Mouse (Mus musculus): ENCODE measurements around the gene Exosc8. TPM values are rescaled to one million over a fixed set of nuclear protein-coding genes. Genes with fewer than 3 reads are reported as not detected.

The Exosc8 gene
- total and polyA plus RNA-seq, 3 experiments, result 10.7 to 19.7 (median 19.0) TPM

GRCm38 (mm10) chr3:54731626-54732150, 3.5 kb downstream of the Exosc8 start:
- Histone ChIP-seq H3K79me2 (replicated peaks; ENCODE audit: control insufficient read depth, insufficient read depth, low read length) (no peaks in the 10 kb centered on the region), H3K9ac (ENCODE audit: low read depth, low read length) (no peak overlapping the region), H3K27ac (no peak overlapping the region), H3K4me1 (ENCODE audit: control insufficient read depth, insufficient read depth, low read length) (peaks cover 1% of the 10 kb centered on the region; the same call in 1 of the 2 replicates), H3K36me3 (ENCODE audit: control insufficient read depth, insufficient read depth, low read length) (peaks cover 3% of the 10 kb centered on the region; the same call in 1 of the 2 replicates), H3K4me3 (no peak overlapping the region), H3K27me3 (ENCODE audit: control insufficient read depth, insufficient read depth, low read length) (no peaks in the 10 kb centered on the region)
- intact Hi-C loops (cut with DNase I), result no loop called here
- DNase-seq, result no peak
- TF ChIP-seq POLR2A (IDR thresholded peaks at IDR 0.05; ENCODE audit: insufficient read depth, low read depth, low read length), result no peak
- no peak for TF ChIP-seq EP300 (IDR thresholded peaks at IDR 0.05; ENCODE audit: insufficient read depth, low read depth, low read length)
- no peak for TF ChIP-seq CTCF (IDR thresholded peaks at IDR 0.05)
- WGBS, result 88% methylated on average over 8 of the region's 8 CpGs

GRCm38 (mm10) chr3:54728100-54728499, 7.1 kb downstream of the Exosc8 start:
- peaks cover 2% of the 10 kb centered on the region for H3K4me1 ChIP-seq (ENCODE audit: control insufficient read depth, insufficient read depth, low read length)
- no peak overlapping the region for H3K4me3 ChIP-seq
- no peaks in the 10 kb centered on the region for H3K27me3 ChIP-seq (ENCODE audit: control insufficient read depth, insufficient read depth, low read length)
- TF ChIP-seq EP300 (IDR thresholded peaks at IDR 0.05; ENCODE audit: insufficient read depth, low read depth, low read length) (no peak), CTCF (IDR thresholded peaks at IDR 0.05) (no peak), POLR2A (IDR thresholded peaks at IDR 0.05; ENCODE audit: insufficient read depth, low read depth, low read length) (no peak)
- H3K36me3 ChIP-seq (ENCODE audit: control insufficient read depth, insufficient read depth, low read length), result peaks cover 10% of the 10 kb centered on the region
- intact Hi-C loops (cut with DNase I), result no loop called here
- WGBS, result 91% methylated on average over 6 of the region's 6 CpGs
- H3K9ac ChIP-seq (ENCODE audit: low read depth, low read length), result no peak overlapping the region
- no peak overlapping the region for H3K27ac ChIP-seq
- DNase-seq, result no peak
- no peaks in the 10 kb centered on the region for H3K79me2 ChIP-seq (replicated peaks; ENCODE audit: control insufficient read depth, insufficient read depth, low read length)

GRCm38 (mm10) chr3:54727588-54727987, 7.6 kb downstream of the Exosc8 start:
- WGBS, result 94% methylated on average over 2 of the region's 2 CpGs
- Histone ChIP-seq H3K4me1 (ENCODE audit: control insufficient read depth, insufficient read depth, low read length) (peaks cover 2% of the 10 kb centered on the region), H3K36me3 (ENCODE audit: control insufficient read depth, insufficient read depth, low read length) (peaks cover 12% of the 10 kb centered on the region), H3K27me3 (ENCODE audit: control insufficient read depth, insufficient read depth, low read length) (no peaks in the 10 kb centered on the region), H3K27ac (no peak overlapping the region), H3K9ac (ENCODE audit: low read depth, low read length) (no peak overlapping the region), H3K79me2 (replicated peaks; ENCODE audit: control insufficient read depth, insufficient read depth, low read length) (no peaks in the 10 kb centered on the region), H3K4me3 (no peak overlapping the region)
- intact Hi-C loops (cut with DNase I), result no loop called here
- DNase-seq, result no peak
- TF ChIP-seq POLR2A (IDR thresholded peaks at IDR 0.05; ENCODE audit: insufficient read depth, low read depth, low read length), result no peak
- TF ChIP-seq CTCF (IDR thresholded peaks at IDR 0.05), result no peak
- no peak for TF ChIP-seq EP300 (IDR thresholded peaks at IDR 0.05; ENCODE audit: insufficient read depth, low read depth, low read length)

- peaks cover 12% of the 10 kb centered on the region for H3K36me3 ChIP-seq (ENCODE audit: control insufficient read depth, insufficient read depth, low read length)
- no peak overlapping the region for H3K4me3 ChIP-seq
- H3K79me2 ChIP-seq (replicated peaks; ENCODE audit: control insufficient read depth, insufficient read depth, low read length), result no peaks in the 10 kb centered on the region
- intact Hi-C loops (cut with DNase I), result no loop called here
- DNase-seq, result no peak
- no peak overlapping the region for H3K9ac ChIP-seq (ENCODE audit: low read depth, low read length)
- 78% methylated on average over 2 of the region's 2 CpGs for WGBS
- peaks cover 2% of the 10 kb centered on the region for H3K4me1 ChIP-seq (ENCODE audit: control insufficient read depth, insufficient read depth, low read length)
- no peaks in the 10 kb centered on the region for H3K27me3 ChIP-seq (ENCODE audit: control insufficient read depth, insufficient read depth, low read length)
- TF ChIP-seq CTCF (IDR thresholded peaks at IDR 0.05), result no peak
- TF ChIP-seq EP300 (IDR thresholded peaks at IDR 0.05; ENCODE audit: insufficient read depth, low read depth, low read length), result no peak
- no peak for TF ChIP-seq POLR2A (IDR thresholded peaks at IDR 0.05; ENCODE audit: insufficient read depth, low read depth, low read length)
- no peak overlapping the region for H3K27ac ChIP-seq
Measured at GRCm38 (mm10) chr3:54725344-54725743, 9.8 kb downstream of the Exosc8 start.

- H3K27ac ChIP-seq, result no peak overlapping the region
- H3K9ac ChIP-seq (ENCODE audit: low read depth, low read length), result no peak overlapping the region
- H3K79me2 ChIP-seq (replicated peaks; ENCODE audit: control insufficient read depth, insufficient read depth, low read length), result no peaks in the 10 kb centered on the region
- 76% methylated on average over 10 of the region's 10 CpGs for WGBS
- intact Hi-C loops (cut with DNase I), result no loop called here
- peaks cover 2% of the 10 kb centered on the region for H3K4me1 ChIP-seq (ENCODE audit: control insufficient read depth, insufficient read depth, low read length)
- no peak for TF ChIP-seq POLR2A (IDR thresholded peaks at IDR 0.05; ENCODE audit: insufficient read depth, low read depth, low read length)
- no peak for TF ChIP-seq CTCF (IDR thresholded peaks at IDR 0.05)
- no peaks in the 10 kb centered on the region for H3K27me3 ChIP-seq (ENCODE audit: control insufficient read depth, insufficient read depth, low read length)
- DNase-seq, result no peak
- no peak overlapping the region for H3K4me3 ChIP-seq
- peaks cover 9% of the 10 kb centered on the region for H3K36me3 ChIP-seq (ENCODE audit: control insufficient read depth, insufficient read depth, low read length)
Measured at GRCm38 (mm10) chr3:54723741-54724500, 11.3 kb downstream of the Exosc8 start.

- Histone ChIP-seq H3K27me3 (ENCODE audit: control insufficient read depth, insufficient read depth, low read length) (no peaks in the 10 kb centered on the region), H3K79me2 (replicated peaks; ENCODE audit: control insufficient read depth, insufficient read depth, low read length) (no peaks in the 10 kb centered on the region), H3K4me3 (no peak overlapping the region), H3K9ac (ENCODE audit: low read depth, low read length) (no peak overlapping the region), H3K36me3 (ENCODE audit: control insufficient read depth, insufficient read depth, low read length) (peaks cover 9% of the 10 kb centered on the region), H3K4me1 (ENCODE audit: control insufficient read depth, insufficient read depth, low read length) (peaks cover 2% of the 10 kb centered on the region), H3K27ac (no peak overlapping the region)
- intact Hi-C loops (cut with DNase I), result no loop called here
- TF ChIP-seq CTCF (IDR thresholded peaks at IDR 0.05) (no peak), POLR2A (IDR thresholded peaks at IDR 0.05; ENCODE audit: insufficient read depth, low read depth, low read length) (no peak), EP300 (IDR thresholded peaks at IDR 0.05; ENCODE audit: insufficient read depth, low read depth, low read length) (no peak)
- no peak for DNase-seq
- 58% methylated on average over 3 of the region's 3 CpGs for WGBS
Measured at GRCm38 (mm10) chr3:54718947-54719346, 16.2 kb downstream of the Exosc8 start.

Data from heart, adult 2 months (tissue).